Mouse (Mus musculus): ENCODE data around the gene Gbp5. TPM values are rescaled to one million over a fixed set of nuclear protein-coding genes. Genes with fewer than 3 reads are reported as not detected.

Gene Gbp5
- polyA plus RNA-seq, 1 experiment from 2014 or later, result 0.08 TPM

DNA sequence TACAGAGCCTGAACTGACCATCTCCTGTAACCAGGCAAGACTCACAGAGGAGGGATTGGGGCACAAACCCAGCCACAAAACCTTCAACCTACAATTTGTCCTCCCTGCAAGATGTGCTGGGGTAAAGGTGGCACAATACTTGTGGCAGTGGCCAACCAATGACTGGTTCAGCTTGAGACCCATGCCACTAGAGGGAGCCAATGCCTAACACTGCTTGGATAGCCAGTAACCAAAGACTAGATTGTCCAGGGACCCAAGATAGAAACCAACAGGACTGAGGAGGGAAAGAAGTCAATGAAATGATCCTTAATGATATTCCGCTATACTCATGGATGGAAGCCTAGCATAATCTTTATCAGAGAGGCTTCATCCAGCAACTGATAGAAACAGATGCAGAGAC, 3.3 kb upstream of the Gbp5 start:
- Histone ChIP-seq H3K9me3 (ENCODE audit: control insufficient read depth, low read length) (no peaks in the 10 kb centered on the region), H3K27ac (ENCODE audit: low read depth, low read length) (no peak overlapping the region), H3K4me3 (ENCODE audit: low read depth, low read length) (no peak overlapping the region), H3K4me1 (ENCODE audit: control insufficient read depth, insufficient read depth, low read length) (no peaks in the 10 kb centered on the region), H3K27me3 (ENCODE audit: control insufficient read depth, insufficient read depth, low read length) (no peaks in the 10 kb centered on the region), H3K4me2 (ENCODE audit: low read depth) (no peak overlapping the region), H3K9ac (ENCODE audit: low read length) (no peak overlapping the region), H3K36me3 (ENCODE audit: control insufficient read depth, insufficient read depth, low read length) (no peaks in the 10 kb centered on the region)
- peak; percentile 75 for ATAC-seq (ENCODE audit: insufficient read depth, low FRiP score, low TSS enrichment)
- DNase-seq (ENCODE audit: low spot score), result peak; percentile 73
- WGBS, result 83% methylated on average over 1 of the region's 1 CpGs

DNA sequence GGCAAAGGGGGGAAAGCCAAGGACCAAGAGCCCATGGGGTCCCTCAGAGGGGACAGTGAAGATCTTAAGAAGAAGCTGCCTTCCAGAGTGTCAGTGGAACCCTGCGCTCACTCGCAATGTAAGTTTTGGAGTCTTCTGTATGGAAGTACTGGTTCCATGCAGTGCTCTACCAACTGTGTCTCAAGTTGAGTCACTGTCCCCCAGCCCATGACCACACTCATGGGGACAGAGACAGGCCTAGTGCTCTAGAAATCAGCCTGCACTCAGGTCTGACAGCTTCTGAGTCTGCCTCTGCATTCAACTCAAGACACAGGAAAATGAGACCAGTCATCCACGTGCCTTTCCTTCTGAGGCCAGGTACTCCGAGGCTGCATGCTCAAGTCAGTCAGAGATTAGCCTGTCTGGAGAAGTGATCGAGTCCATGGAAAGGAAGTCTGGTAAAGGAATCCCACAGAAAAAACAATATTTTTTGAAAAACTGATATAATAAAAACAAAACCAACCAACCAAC, 1.4 kb downstream of the Gbp5 start:
- no peaks in the 10 kb centered on the region for H3K9me3 ChIP-seq (ENCODE audit: control insufficient read depth, low read length)
- H3K27me3 ChIP-seq (ENCODE audit: control insufficient read depth, insufficient read depth, low read length), result no peaks in the 10 kb centered on the region
- no peak overlapping the region for H3K9ac ChIP-seq (ENCODE audit: low read length)
- no peak overlapping the region for H3K27ac ChIP-seq (ENCODE audit: low read depth, low read length)
- no peak for DNase-seq (ENCODE audit: low spot score)
- H3K36me3 ChIP-seq (ENCODE audit: control insufficient read depth, insufficient read depth, low read length), result no peaks in the 10 kb centered on the region
- H3K4me1 ChIP-seq (ENCODE audit: control insufficient read depth, insufficient read depth, low read length), result no peaks in the 10 kb centered on the region
- WGBS, result 92% methylated on average over 5 of the region's 5 CpGs
- H3K4me3 ChIP-seq (ENCODE audit: low read depth, low read length), result no peak overlapping the region
- no peak for ATAC-seq (ENCODE audit: insufficient read depth, low FRiP score, low TSS enrichment)
- H3K4me2 ChIP-seq (ENCODE audit: low read depth), result no peak overlapping the region

DNA sequence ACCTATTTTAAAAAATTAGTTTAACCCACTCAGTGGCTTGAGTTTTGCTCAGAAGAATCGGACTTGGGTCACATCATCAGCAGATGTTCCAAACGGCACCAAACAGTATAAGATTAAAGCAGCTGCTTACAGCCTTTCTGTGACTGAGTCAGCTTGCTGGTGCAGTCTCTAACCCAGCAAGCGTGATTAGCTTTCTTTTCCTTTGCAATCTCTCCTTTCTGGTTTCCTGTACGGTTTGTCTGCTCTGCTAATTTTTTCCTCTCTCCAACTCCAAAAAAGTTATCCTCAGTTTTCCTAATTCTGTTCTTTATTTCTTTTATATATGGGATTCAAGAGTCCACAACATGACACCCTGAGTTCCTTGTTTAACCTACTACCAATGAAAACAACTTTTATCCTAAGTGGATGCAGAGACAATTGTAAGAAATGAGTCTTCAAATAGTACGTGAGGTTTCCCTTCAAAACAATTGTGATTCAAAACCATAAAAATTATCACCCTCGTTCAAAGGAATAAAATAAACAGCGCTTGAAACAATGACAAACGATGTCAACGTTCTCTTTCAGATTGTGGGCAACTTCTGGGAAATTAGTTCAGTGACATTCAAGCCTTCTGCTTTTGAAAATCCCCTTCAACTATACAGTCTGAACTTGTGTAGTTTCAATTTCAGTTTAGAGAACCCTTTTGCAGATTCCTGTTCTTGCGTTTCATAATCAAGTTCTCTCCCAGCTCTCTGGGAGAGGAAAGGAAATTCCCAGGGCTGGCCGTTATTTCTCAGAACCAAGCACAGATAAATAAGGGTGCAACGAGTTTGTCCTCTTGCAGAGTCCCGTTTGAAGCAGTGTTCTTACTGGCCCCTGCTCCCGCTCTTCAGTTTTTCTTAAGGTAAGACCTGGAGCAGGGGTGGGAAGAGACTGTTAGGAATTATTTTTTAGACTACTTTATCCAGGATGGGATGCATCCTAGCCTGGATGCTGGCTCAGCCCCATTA, 2.6 kb downstream of the Gbp5 start:
- no peak for ATAC-seq (ENCODE audit: insufficient read depth, low FRiP score, low TSS enrichment)
- DNase-seq (ENCODE audit: low spot score), result no peak
- no peak overlapping the region for H3K4me3 ChIP-seq (ENCODE audit: low read depth, low read length)

DNA sequence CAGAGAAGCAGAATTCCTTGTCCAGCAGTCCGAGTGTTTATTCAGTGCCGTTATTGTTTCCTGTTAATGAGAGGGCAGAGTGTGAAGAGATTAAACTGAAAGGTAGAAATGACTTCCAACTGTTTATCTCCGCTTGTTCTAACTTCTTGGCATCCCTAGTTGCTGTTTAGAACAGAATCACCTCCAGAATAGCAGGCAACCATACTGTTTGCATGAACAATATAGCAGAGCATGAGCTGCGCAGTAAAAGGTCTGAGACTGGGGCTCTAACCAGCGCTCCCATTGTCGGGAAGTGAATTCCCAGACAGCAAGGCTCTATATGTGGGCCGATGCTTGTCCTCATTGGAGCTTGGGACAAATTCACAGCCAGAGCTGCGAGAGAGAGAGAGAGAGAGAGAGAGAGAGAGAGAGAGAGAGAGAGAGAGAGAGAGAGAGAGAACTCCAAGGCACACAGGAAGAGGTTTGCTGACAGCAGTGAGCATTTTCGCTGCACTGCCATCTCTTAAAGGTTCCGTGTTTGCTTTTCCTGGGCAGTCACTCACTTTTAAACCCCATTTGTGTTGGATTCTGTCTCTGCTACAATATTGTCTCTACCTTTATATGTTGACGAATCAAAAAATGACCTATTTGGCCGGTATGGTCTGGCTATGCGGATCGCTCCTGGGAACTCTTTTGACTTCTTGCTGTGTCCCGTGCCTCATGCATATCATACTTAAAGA, 3.5 kb downstream of the Gbp5 start:
- Histone ChIP-seq H3K4me2 (ENCODE audit: low read depth) (no peak overlapping the region), H3K4me1 (ENCODE audit: control insufficient read depth, insufficient read depth, low read length) (no peaks in the 10 kb centered on the region), H3K9me3 (ENCODE audit: control insufficient read depth, low read length) (no peaks in the 10 kb centered on the region), H3K4me3 (ENCODE audit: low read depth, low read length) (no peak overlapping the region), H3K27me3 (ENCODE audit: control insufficient read depth, insufficient read depth, low read length) (no peaks in the 10 kb centered on the region), H3K27ac (ENCODE audit: low read depth, low read length) (no peak overlapping the region), H3K9ac (ENCODE audit: low read length) (no peak overlapping the region), H3K36me3 (ENCODE audit: control insufficient read depth, insufficient read depth, low read length) (no peaks in the 10 kb centered on the region)
- WGBS, result 71% methylated on average over 15 of the region's 15 CpGs
- ATAC-seq (ENCODE audit: insufficient read depth, low FRiP score, low TSS enrichment) (no peak), DNase-seq (ENCODE audit: low spot score) (no peak)

More for the DNA sequence above, 2.6 kb downstream of the Gbp5 start:
- Histone ChIP-seq H3K4me2 (ENCODE audit: low read depth) (no peak overlapping the region), H3K36me3 (ENCODE audit: control insufficient read depth, insufficient read depth, low read length) (no peaks in the 10 kb centered on the region), H3K27me3 (ENCODE audit: control insufficient read depth, insufficient read depth, low read length) (no peaks in the 10 kb centered on the region), H3K4me1 (ENCODE audit: control insufficient read depth, insufficient read depth, low read length) (no peaks in the 10 kb centered on the region), H3K9me3 (ENCODE audit: control insufficient read depth, low read length) (no peaks in the 10 kb centered on the region), H3K27ac (ENCODE audit: low read depth, low read length) (no peak overlapping the region), H3K9ac (ENCODE audit: low read length) (no peak overlapping the region)
- 73% methylated on average over 14 of the region's 14 CpGs for WGBS

DNA sequence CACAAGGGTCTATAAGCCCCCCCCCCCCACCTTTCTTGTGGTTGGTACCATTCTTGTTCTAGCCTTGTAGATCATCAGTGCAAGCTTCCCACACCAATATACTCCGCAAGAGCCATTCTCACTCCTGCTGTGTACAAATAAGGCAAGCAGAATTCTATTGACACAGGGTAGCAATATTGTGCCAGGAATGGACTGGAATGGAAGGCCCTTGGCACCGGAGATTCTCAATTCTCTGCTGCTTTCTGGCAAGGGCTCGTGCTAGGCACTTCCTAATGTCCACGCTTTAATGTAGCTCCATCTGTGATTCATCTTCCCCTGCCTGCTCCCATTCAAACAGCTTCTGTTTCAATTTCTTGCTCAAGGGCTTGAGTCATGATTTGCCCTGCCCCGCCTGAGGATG, 5.2 kb downstream of the Gbp5 start:
- DNase-seq (ENCODE audit: low spot score) (no peak), ATAC-seq (ENCODE audit: insufficient read depth, low FRiP score, low TSS enrichment) (no peak)
- H3K27me3 ChIP-seq (ENCODE audit: control insufficient read depth, insufficient read depth, low read length), result no peaks in the 10 kb centered on the region
- H3K9ac ChIP-seq (ENCODE audit: low read length), result no peak overlapping the region
- WGBS, result 89% methylated on average over 5 of the region's 5 CpGs
- no peaks in the 10 kb centered on the region for H3K9me3 ChIP-seq (ENCODE audit: control insufficient read depth, low read length)
- no peaks in the 10 kb centered on the region for H3K36me3 ChIP-seq (ENCODE audit: control insufficient read depth, insufficient read depth, low read length)
- H3K27ac ChIP-seq (ENCODE audit: low read depth, low read length), result no peak overlapping the region
- H3K4me3 ChIP-seq (ENCODE audit: low read depth, low read length), result no peak overlapping the region
- no peaks in the 10 kb centered on the region for H3K4me1 ChIP-seq (ENCODE audit: control insufficient read depth, insufficient read depth, low read length)
- H3K4me2 ChIP-seq (ENCODE audit: low read depth), result no peak overlapping the region

DNA sequence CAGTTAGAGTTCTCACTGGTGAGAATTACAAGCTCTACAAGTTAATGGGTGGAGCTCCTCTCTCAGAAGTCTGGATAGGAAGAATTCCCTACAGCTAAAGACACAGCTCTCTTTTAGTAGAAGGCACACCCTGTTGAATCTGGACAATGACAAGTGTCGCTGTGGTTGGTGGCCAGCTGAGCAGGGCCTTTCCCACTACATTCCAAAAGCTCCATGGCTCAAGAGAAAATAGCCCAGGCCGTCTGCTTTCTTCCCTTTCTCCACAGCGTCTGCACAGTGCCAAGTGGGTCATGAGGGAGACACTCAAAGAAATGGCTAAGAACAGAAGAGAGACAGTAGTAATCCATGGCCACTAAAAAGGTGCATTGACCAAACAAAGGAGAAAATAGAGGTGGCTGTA, 34.3 kb downstream of the Gbp5 start:
- 87% methylated on average over 3 of the region's 3 CpGs for WGBS
- no peak for ATAC-seq (ENCODE audit: insufficient read depth, low FRiP score, low TSS enrichment)

DNA sequence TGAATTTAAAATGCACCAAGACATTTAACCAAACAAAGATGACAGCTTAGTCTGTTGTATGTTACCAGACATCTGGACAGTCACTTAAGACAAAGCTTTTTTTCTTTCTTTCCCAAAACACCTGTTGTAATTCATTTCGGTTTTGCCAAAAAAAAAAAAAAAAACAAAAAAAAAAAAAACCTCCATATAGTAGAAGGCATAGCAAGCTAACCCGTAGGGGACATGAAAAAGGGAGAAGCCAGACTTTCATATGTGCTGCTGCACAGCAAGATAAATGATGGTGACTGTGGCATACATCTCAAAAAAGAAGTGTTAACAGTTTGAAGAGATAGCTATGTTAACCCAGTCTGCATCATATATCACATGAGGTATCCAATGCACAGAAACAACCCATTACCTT, 35.8 kb downstream of the Gbp5 start:
- no peak overlapping the region for H3K9ac ChIP-seq (ENCODE audit: low read length)
- H3K36me3 ChIP-seq (ENCODE audit: control insufficient read depth, insufficient read depth, low read length), result no peaks in the 10 kb centered on the region
- WGBS, result 72% methylated on average over 2 of the region's 2 CpGs
- H3K4me2 ChIP-seq (ENCODE audit: low read depth), result peak overlapping the region; percentile 96
- no peaks in the 10 kb centered on the region for H3K27me3 ChIP-seq (ENCODE audit: control insufficient read depth, insufficient read depth, low read length)
- DNase-seq (ENCODE audit: low spot score), result no peak
- peak overlapping the region; percentile 50 for H3K4me3 ChIP-seq (ENCODE audit: low read depth, low read length)
- no peaks in the 10 kb centered on the region for H3K9me3 ChIP-seq (ENCODE audit: control insufficient read depth, low read length)
- no peak overlapping the region for H3K27ac ChIP-seq (ENCODE audit: low read depth, low read length)
- no peaks in the 10 kb centered on the region for H3K4me1 ChIP-seq (ENCODE audit: control insufficient read depth, insufficient read depth, low read length)
- no peak for ATAC-seq (ENCODE audit: insufficient read depth, low FRiP score, low TSS enrichment)

More for the DNA sequence above, 34.3 kb downstream of the Gbp5 start:
- Histone ChIP-seq H3K9ac (ENCODE audit: low read length) (no peak overlapping the region), H3K27me3 (ENCODE audit: control insufficient read depth, insufficient read depth, low read length) (no peaks in the 10 kb centered on the region), H3K4me1 (ENCODE audit: control insufficient read depth, insufficient read depth, low read length) (no peaks in the 10 kb centered on the region), H3K9me3 (ENCODE audit: control insufficient read depth, low read length) (no peaks in the 10 kb centered on the region), H3K27ac (ENCODE audit: low read depth, low read length) (no peak overlapping the region), H3K4me3 (ENCODE audit: low read depth, low read length) (no peak overlapping the region), H3K36me3 (ENCODE audit: control insufficient read depth, insufficient read depth, low read length) (no peaks in the 10 kb centered on the region), H3K4me2 (ENCODE audit: low read depth) (no peak overlapping the region)
- no peak for DNase-seq (ENCODE audit: low spot score)

DNA sequence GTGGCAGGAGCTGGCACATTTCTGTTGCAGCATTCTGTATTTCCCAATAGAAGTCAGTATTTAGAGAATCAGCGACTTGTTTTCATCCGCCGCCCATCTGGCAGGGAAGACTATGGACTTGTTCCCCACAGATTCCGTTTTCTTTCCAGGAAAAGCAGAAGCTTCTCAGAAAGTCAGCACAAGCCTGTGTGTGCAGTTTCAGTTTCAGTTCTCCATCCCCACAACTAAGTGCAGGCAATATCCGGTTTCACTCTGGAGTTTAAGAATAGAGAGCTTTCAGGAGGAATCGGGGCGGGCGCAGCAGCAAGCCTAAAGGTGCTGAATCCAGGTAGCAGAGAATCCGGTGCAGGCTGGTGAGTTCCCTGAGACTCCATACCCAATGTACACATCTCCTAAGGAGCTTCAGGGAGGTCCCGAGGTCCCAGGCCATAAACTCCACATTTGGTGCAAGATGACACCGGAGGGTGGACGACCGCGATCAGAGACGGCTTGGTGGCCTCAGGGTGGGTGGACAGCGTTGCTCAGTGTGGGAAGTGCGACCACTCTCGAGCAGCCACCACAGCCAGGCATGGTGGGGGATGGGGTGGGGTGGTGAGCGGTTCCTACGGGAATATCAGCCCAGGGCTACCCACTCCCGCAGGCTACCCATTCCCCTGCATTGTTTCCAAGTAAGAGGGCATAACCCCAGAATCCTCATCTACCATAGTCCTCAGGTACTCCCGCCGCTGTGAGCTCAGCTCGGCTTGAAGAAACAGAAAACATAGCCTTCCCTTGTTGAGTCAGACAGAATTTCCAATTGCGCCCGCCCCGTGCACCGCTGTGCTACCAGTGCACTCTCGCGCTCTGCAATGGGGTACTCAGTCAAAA, 36.5 kb downstream of the Gbp5 start, which contains the start of gene Gbp7:
Gene Gbp7, plus strand, starts transcription at position 256 of the 867 bp plus-strand sequence.
- Histone ChIP-seq H3K4me1 (ENCODE audit: control insufficient read depth, insufficient read depth, low read length) (no peaks in the 10 kb centered on the region), H3K4me2 (ENCODE audit: low read depth) (peak within 1 kb of the TSS; percentile 96), H3K9ac (ENCODE audit: low read length) (peak within 1 kb of the TSS; percentile 49), H3K9me3 (ENCODE audit: control insufficient read depth, low read length) (no peaks in the 10 kb centered on the region), H3K27ac (ENCODE audit: low read depth, low read length) (no peak within 1 kb of the TSS), H3K27me3 (ENCODE audit: control insufficient read depth, insufficient read depth, low read length) (no peaks in the 10 kb centered on the region), H3K4me3 (ENCODE audit: low read depth, low read length) (peak within 1 kb of the TSS; percentile 50), H3K36me3 (ENCODE audit: control insufficient read depth, insufficient read depth, low read length) (no peaks in the 10 kb centered on the region)
- ATAC-seq (ENCODE audit: insufficient read depth, low FRiP score, low TSS enrichment) (peak; percentile 87), DNase-seq (ENCODE audit: low spot score) (peak; percentile 40)
- WGBS, result 2% methylated on average over 30 of the region's 30 CpGs

All from neural tube, embryonic 11.5 days (tissue).